Mouse (Mus musculus) granulocyte monocyte progenitor cell, adult 5-6 weeks (primary cell): Measurements from ENCODE around the gene Il1b. TPM values are rescaled to one million over a fixed set of nuclear protein-coding genes. Genes with fewer than 3 reads are reported as not detected.

ENCODE experiments used
- ATAC-seq: replicated peaks from 2 replicates; pipeline ENCODE4 v1.8.0; 2016; ENCODE audit warnings: mild to moderate bottlenecking, moderate TSS enrichment, inconsistent platforms; ENCODE audit not compliant: poor library complexity, severe bottlenecking
- total RNA-seq, 2 experiments: library from RNA; stranded (forward) in 1 of 2; stranded (reverse) in 1 of 2; fragments of 200-712, 200-1000 nt in 1 of 2; fragments of >200 nt in 1 of 2; fragmentation: Nextera tagmentation in 1 of 2; gene quantifications; 2 replicates each; pipeline ENCODE4 v1.2.3; 2014 to 2017

The Il1b gene
- not detected in 2 replicates for total RNA-seq (2014; fragmentation: Nextera tagmentation)
- total RNA-seq (2017) = 0.52 and 4.5 TPM in 2 replicates

DNA sequence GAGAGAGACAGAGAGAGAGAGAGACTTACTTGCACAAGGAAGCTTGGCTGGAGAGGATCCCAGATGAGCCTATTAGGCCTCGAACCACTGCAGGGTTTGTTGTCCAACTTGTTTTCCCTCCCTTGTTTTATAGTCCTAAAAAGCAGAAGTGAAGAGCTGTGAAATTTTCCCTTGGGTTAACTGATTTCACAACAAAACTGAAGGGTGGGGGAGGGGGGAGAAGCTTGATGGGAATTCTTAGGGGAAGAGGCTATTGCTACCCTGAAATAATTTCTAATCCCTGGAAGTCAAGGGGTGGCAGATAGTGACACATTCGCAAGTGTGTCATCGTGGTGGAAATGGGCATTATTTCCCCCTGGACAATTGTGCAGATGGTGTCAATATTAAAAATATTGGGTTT lies at the start of gene Il1b:
Gene Il1b (minus strand): TSS at position 101 of the 400 bp plus-strand sequence.
- peak; percentile 47 for ATAC-seq

DNA sequence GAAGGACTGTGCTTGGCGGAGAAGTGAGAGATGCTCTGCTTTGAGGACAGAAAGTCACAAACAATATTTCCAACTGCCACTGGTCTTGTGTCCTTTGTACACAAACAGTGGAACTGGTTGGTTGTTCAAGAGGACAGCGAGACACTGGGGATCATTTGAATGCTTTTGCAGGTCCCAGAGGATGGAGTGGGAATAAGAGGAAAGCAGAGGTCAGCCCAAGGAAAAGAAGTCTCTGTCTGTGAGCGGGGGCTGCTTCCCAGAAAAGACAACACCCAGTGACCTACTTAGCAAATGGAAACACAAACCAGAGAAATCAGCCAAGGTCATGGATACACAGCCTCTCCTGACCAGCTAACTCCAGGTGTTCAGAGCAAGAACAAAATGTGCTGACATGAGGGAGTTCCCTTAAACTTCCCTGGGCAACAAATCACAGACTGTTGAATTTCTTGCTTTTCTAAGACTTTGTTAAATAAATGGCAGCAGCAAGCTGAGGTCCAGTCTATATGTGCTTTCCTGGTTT lies 48.5 kb upstream of the Il1b start:
- ATAC-seq = no peak

DNA sequence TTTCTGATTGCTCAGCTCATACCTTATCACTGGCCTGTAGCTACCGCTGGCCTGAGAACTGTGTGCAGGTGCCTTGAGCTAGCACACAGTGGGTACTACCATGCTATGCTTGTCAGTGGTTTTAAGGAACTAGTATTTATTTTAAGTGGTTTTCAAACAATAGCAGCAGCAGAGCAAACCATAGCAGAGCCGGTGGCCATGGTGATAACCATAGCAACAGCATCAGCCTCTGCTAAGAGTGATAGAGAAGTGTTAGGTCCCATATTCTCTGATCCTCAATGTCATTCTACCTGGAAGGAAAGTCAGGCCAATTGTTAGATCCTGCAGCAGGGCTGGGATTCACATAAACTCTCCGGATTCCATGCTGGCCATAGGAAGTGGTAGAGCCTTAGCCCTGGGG lies 43.7 kb upstream of the Il1b start:
- ATAC-seq = no peak

DNA sequence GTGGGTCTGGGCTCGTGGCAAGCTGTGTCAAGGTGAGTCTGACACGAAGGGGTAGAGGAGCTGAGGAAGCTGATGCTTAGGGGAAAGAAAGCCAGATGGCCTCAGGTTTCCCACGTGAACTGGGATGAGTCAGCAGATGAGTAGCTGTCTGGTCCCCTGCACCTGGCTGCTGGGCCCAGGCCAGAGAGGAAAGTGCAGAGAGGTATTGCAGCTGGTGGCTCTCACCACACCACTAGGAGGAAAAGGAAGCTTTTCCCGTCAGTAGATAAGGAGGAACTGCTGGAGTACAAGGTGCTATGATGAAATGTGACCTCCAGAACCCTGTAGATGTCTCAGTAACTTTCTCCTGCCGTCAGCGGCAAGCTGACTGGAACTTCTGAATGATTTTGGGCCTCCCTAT lies 42.5 kb upstream of the Il1b start:
- peak; percentile 85 for ATAC-seq

DNA sequence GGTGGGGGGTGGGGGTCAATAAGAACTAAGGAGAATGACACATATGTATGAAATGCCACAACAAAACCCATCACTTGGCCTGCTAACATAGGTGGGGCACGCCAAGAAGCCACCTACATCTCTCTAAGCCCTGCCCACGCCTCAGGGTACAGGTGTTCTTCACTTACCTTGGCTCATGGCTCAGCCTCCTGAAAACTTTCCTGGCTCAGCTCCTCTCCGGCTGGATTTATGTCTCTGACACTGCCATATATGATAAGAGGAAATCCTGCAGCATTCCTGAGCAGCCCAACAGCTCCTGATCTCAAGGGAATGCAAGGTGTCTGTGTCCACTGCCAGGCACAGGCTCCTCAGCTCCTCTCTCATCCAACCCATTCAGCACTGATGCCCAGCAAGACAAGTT lies 40.7 kb upstream of the Il1b start:
- no peak for ATAC-seq

DNA sequence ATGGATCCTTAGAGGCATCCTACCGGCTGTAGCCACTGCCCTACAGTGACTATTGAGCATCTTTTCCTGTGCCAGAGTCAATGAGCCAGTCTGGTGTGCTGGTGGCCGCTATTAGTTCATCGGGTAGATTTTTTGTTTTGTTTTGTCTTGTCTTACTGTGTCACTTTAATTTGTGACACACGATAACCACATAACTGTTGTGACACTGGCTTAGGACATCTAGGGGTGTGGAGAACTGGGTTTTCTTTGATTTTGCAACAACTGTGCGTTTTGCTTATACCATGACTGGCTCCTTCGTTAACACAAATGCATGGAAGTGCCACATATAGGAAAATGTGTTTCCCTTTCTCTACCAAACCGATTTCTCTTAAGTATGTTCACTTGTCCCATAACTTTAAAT lies 39.4 kb upstream of the Il1b start:
- ATAC-seq = peak; percentile 69

DNA sequence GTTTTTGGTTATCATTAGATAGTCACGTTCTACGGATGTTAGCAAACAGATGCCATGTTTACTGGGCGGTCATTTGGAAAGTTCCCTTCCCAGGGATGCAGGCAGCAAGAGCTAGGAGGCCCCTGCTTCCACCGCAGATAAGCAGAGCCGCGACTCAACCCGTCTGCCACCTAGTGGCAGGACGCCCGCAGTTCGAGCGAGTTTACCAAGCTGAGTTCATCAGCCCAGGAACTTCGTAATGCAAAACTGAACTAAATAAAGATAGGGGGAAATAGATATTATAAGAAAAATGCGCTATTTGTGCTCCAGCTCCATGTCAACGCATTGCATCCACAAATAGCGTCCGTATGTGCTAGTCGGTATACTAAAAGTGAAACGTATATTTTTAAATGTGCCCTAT lies 37.5 kb upstream of the Il1b start:
- ATAC-seq = peak; percentile 68

DNA sequence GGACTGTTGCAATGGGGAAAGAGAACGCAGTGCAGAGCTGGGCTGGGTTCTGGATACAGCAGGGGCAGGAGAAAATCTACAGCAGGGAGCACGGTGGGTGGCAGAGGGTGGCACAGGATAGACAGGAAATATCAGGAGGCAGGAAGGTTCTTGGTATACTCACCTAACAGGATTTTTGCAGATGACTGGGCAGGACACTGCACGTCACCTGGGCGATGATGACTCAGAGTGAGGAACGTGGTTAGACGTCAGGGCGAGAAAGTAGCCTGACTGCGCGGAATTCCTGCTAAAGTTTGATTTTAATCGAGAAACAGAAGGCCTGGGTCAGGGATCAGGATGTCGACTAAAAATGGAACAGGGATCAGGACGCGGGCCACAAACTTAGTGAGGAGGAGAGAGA lies 36.7 kb upstream of the Il1b start:
- ATAC-seq = no peak

DNA sequence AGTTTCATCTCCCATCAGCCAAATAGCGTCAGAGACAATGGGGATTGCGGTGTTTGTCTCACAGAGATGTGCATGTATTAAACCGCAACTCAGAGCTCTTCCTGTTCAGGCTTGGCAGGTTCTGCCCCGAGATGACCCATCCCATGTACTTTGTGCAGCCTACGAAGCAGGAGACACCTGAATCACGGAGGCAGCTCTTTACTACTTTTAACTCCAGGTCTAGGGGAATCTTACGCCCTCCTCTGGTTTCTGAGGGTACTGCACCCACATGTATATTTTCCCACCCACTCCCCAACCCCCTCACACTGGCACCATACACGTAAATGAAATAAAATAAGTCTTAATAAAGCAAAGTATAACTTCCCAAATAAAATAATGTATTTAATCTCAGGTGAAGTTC lies 35.6 kb upstream of the Il1b start:
- ATAC-seq = no peak

DNA sequence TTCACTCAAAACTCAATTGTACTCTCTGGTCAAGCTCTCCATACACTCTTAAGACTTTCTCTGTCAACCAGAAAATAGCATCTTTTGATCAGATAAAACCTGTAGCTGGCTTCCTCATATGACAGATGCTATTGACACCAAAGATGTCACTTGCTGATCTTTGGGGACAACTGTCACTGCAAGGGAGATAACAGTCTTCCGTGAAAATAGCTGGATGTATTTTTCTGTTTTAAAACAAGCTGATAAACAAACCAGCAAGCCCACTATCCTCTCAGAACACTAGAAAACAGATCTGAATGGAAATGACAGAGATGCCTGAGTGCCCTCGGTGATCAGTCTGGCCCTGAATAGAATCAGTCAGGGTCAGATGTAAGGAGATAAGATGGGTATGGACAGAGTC lies 32.8 kb upstream of the Il1b start:
- no peak for ATAC-seq

DNA sequence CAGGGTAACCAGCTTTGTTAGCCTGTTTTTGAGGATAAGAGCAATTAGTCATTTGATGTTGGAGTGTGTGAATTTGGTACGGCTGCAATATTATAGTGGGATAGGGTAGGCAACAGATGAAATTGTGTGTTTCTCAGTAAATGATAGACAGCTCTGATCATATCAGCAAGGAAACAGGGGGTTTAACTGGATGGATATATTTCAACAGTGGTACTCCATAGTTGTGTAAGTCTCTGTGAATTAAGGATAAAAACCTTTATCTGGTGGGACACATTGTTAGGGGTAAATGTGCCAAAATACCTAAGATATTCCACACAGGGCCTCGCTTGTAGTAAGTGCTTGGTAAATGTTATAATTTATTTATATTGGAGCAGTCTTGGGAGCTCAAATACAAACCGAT lies 31.4 kb upstream of the Il1b start:
- ATAC-seq = no peak

DNA sequence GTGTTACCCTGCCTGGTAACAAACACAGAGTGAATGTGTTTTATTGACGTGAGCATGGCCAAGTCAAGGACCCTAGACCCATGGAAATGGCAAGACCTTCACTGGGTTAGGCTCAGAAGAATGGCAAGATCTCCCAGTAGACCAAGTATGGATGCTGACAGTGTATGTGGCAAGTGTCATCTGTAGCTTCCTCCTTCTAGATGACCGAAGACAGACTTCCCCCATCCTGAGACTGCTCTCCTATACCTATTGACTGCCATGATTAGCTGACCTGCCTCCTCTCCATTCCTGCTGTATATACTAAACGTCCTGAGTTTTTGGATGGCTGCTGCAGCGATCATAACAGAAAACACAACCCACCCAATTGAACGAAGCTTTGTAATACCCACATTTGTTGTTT lies 30.9 kb upstream of the Il1b start:
- 0 out of 2 replicates have a peak, but pooled peaks have one; percentile 33 for ATAC-seq

DNA sequence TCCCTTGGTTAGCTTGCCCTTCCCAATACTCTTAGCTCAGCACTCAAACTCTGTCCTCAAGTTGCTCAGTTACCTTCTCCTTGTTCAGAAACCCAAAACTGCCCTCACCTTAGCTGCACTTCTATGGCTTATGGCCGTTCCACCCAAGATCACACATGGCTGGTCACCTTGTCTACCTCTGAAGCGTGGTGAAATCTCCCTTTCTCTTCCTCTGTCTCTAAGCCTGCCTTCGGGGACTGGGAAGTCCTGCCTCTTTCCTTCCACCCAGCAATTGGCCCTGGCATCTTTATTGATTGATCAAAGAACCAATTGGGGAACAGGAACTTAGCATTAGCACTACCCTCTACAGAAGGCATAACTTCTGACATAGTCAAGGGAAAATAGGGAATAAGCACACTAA lies 27.2 kb upstream of the Il1b start:
- no peak for ATAC-seq

DNA sequence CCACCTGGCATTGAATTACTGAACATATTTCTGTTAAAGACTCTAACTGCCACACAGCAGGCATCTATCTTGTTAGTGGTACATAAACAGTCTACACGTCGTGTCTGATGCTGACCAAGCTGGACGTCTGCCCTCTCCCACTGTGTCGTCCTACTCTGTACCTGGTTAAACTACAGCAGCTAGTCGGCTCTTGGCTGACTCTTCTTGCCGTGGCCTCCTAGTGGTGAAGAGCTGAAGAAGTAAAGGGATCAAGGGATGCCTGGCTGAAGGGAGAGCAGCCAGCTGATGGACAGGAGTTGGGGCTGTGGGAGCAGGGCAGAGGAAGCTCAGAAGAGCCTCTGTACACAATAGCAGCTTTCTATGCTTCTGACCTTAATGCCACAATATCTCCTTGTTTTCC lies 22.6 kb upstream of the Il1b start:
- peak; percentile 69 for ATAC-seq

DNA sequence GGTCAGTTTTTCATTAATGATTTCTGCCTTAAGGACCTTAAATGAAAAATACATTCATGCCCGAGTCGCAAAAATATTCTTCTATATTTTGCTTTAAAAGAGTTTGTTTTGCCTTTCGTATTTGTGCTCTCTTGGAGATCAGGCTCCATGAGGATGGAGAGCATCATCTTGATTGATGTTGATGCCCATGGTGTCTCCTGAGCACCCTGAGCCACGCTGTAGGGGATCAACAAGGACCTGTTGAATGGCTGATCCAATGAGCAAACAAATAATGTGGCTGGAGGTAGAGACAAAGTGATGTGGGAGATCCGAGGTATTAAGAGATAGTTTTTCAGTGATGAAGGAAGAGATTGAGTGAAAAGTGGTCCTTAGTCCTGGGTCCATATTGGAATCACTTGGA lies 19.2 kb upstream of the Il1b start:
- ATAC-seq = no peak

DNA sequence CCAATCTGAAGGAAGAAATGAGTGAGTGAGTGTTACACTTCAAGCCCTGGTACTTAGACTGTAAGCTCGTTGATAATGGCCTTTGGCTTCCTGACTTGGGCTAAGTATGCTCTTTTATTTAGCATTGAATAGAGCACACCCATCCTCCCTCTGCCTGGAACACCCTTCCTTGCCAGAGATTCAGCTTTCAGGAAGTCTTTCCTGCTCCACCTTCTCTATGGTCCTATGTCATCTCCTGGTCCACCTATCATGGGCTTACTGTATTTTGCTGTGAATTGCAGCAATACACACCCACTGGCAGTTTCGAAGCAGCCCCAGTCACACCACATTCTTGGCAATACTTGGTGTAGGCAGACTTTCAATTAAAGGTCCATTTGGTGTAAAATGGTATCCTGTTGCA lies 18.4 kb upstream of the Il1b start:
- no peak for ATAC-seq

DNA sequence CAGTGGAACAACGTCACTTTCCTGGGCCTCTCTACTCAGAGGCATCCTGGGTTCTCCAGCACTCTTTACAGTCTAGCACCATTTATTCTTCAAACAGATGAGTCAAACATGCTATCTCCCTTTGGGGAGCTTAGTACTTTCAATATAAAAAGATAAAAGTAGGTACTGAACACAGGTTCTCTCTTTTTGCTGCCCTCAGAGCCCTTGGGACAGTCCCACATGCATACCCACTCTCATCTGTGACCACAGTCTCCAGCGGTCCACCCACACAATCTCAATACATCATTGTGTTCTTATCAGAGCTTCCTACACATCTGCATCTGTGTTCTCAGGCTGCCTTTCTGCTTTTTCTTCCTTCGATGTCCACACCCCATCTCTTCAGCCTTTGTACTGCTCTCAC lies 14.4 kb upstream of the Il1b start:
- ATAC-seq = no peak

DNA sequence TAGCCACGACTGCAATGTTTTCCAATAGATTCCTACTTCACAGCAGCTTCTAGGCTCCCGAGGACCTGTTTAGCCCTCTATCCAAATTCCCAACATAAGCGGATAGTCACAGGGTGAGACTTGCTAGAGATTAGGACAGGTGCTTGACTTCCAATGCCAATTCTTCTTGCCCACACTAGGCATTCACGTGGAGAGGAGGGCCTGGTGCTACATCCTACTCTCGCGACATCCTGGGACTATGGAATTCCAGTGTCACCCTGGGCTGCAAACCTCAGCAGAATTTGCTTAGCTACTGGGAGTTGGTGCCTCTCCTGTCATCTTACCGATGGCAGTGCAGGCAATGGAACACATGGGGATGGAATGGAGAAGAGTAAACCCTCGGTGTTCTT lies 13.3 kb upstream of the Il1b start:
- ATAC-seq = no peak

DNA sequence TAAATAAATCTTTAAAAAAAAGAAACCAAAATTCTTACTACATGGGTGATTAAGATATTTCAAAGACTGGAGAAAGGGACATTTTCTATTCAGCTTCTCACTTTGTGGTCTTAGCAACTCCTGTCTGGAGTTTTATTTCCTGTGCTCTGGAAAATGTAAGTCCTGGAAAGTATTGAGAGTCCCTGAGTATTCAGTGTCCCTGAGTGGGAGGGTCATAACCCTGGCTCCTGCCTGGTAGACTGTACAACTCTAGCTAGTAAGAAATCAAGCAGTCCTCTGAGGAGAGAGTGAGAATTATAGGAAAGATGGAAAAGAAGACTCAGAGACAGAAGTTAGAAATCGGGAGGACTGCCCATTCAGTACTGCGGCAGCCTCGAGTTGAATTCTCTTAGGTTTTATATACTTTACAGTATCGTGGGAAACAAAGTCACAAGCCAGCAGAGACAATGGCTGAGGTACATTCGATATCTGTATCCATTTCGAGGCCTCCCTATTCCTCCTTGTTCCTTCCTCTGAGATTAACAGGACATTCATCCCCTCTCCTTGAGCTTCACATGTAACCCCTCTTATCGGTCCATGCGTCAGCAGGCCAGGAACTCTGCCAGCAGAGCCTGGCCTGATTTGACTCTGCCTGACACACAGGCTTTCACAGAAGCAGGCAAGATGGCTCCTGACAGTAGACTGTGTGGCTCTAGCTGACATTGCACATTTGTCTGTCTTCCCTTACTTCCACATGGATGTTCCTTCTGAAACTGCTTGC lies 12.8 kb upstream of the Il1b start:
- ATAC-seq = no peak

DNA sequence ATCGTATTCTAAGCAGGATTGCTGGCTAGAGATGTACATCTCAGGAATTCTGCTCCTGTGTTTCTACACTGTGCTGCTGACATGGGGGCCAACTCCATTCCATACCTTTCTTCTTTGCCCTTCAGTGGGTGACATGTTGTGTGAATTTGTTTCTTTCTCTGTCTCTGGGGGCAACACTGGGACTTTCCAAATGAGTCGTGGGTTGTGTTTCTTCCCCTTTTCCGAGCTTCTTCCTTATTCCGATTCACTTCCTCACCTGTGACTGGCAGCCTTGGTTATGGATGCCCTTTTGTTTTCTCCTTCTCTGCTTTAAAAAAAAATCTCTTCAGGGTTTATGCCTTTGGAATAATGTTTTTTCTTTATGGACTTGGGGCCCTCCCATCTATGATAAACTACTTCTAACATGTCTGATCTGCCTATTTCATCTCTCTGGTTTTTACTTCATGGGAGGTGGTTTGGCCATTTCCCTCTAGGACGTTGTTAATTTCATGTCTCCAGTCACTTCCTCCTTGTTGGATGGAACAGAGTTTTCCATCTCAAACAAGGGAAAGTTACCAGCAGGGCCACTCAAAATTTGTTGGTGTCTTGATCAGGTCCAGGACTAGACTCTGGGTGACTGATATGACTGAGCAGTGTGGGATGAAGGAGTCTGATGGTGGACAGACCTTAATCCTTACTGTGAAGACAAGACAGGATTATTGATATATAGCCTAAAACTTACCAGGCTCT lies 10.0 kb upstream of the Il1b start:
- ATAC-seq = peak; percentile 81

DNA sequence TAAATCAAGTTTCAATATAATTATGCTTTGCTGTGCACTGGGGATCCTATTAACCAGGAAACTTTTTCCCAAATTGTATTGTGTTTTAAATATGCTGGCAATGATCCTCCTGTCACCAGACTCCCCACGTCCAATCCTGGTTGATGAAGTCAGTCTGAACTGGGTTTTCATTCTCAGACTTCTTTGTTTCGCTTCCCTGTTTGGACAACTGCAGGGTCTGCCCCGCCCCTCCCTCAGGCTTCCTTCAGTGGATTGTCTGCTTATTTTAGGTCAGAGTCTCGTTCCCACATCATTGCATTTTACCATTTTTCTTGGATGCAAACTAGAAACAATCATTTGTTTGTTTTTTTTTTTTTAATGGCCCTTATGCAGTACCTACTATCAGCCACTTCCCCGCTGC lies 9.3 kb upstream of the Il1b start:
- peak; percentile 91 for ATAC-seq

DNA sequence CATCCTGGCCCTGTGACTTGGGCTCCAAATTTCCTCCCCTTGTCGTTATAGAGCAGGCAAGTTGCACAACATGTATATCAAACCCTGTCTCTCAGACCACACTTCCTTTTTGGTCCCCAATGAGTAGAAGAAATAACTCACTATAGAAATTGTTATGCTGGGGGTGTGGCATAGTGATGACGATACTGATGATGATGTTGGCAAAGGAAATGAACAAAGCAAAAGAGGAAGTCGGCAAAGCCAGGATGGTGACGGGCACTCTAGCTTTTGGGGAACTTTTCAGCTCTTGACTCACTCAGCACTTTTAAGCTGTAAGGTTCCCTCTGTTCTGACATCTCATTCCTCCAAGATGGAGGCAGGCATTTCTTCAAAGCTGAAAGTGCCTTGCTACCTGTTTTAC lies 2.4 kb upstream of the Il1b start:
- peak; percentile 95 for ATAC-seq
